Mouse (Mus musculus) liver, embryonic 13.5 days (tissue): ENCODE measurements around the gene Gm10234. TPM values are rescaled to one million over a fixed set of nuclear protein-coding genes. Genes with fewer than 3 reads are reported as not detected.

Experiments
- polyA plus RNA-seq: library from polyadenylated mRNA; unstranded; fragments of >200 nt; fragmentation: Nextera tagmentation; extraction: Ambion mirVana; gene quantifications from 2 replicates; pipeline ENCODE4 v1.2.1, GENCODE M21; 2015

The Gm10234 gene
- polyA plus RNA-seq, 1 experiment from 2014 or later, result not detected

Other genes starting within 250 kb of the Gm10234 start
- gene Kbtbd8, start 204.9 kb upstream of the Gm10234 start, polyA plus RNA-seq, result 4.7 and 7.0 TPM in 2 replicates